Mouse (Mus musculus) kidney, embryonic 14.5 days (tissue): ENCODE results near the gene Lrrc45. TPM values are rescaled to one million over a fixed set of nuclear protein-coding genes. Genes with fewer than 3 reads are reported as not detected.
"Not testable (repeated sequence)": the region's sequence is repeated elsewhere in the genome, so short reads cannot be mapped to it uniquely, and the experiment has no call there.

Experiments used
- ATAC-seq: fragments of 200-750 bp; cut with Nextera tagmentation; 2 replicates; pipeline ENCODE4 v1.8.0; 2017; ENCODE audit warnings: moderate number of reproducible peaks, mild to moderate bottlenecking, moderate TSS enrichment, moderate library complexity; ENCODE audit not compliant: low FRiP score, low TSS enrichment
- H3K27ac ChIP-seq: fragments of 300-500 bp; sonication (generic); 2 replicates; pipeline ENCODE4 v1.5.1; 2014; ENCODE audit warnings: low read depth, mild to moderate bottlenecking, low read length, moderate library complexity, mixed read lengths
- H3K27me3 ChIP-seq: fragments of 300-500 bp; sonication (generic); 2 replicates; pipeline ENCODE4 v1.6.1; 2014; ENCODE audit warnings: mild to moderate bottlenecking, low read length; ENCODE audit not compliant: control insufficient read depth, insufficient read depth
- H3K36me3 ChIP-seq: fragments of 300-500 bp; sonication (generic); 2 replicates; pipeline ENCODE4 v1.6.1; 2014; ENCODE audit warnings: low read length, mixed read lengths; ENCODE audit not compliant: control insufficient read depth, insufficient read depth
- H3K4me1 ChIP-seq: fragments of 300-500 bp; sonication (generic); 2 replicates; pipeline ENCODE4 v1.6.1; 2014; ENCODE audit warnings: low read length, mixed read lengths; ENCODE audit not compliant: control insufficient read depth, insufficient read depth
- H3K4me2 ChIP-seq: fragments of 300-500 bp; sonication (generic); replicated peaks from 2 replicates; pipeline ENCODE4 v1.6.1; 2014; ENCODE audit warnings: low read depth, mild to moderate bottlenecking, low read length
- H3K4me3 ChIP-seq: fragments of 300-500 bp; sonication (generic); 2 replicates; pipeline ENCODE4 v1.5.1; 2014; ENCODE audit warnings: mild to moderate bottlenecking, low read length
- H3K9ac ChIP-seq: fragments of 300-500 bp; sonication (generic); 2 replicates; pipeline ENCODE4 v1.6.1; 2014; ENCODE audit warnings: low read depth, mild to moderate bottlenecking, low read length, moderate library complexity
- H3K9me3 ChIP-seq: fragments of 300-500 bp; sonication (generic); 2 replicates; pipeline ENCODE4 v1.6.1; 2016; ENCODE audit warnings: low read length; ENCODE audit not compliant: control insufficient read depth
- WGBS: fragments of 180-500 bp; shearing (Covaris S2); extraction: QIAGEN DNeasy Blood & Tissue Kit; methylation state at CpG from one replicate; pipeline ENCODE4 v1.1.7; 2014; 5-methylcytosine and 5-hydroxymethylcytosine counted together
- polyA plus RNA-seq: library from polyadenylated mRNA; unstranded; fragments of >200 nt; fragmentation: Nextera tagmentation; extraction: Ambion mirVana; gene quantifications from 2 replicates; pipeline ENCODE4 v1.2.1, GENCODE M21; 2014

Gene Lrrc45
- 41.9 and 43.1 TPM in 2 replicates for polyA plus RNA-seq

DNA sequence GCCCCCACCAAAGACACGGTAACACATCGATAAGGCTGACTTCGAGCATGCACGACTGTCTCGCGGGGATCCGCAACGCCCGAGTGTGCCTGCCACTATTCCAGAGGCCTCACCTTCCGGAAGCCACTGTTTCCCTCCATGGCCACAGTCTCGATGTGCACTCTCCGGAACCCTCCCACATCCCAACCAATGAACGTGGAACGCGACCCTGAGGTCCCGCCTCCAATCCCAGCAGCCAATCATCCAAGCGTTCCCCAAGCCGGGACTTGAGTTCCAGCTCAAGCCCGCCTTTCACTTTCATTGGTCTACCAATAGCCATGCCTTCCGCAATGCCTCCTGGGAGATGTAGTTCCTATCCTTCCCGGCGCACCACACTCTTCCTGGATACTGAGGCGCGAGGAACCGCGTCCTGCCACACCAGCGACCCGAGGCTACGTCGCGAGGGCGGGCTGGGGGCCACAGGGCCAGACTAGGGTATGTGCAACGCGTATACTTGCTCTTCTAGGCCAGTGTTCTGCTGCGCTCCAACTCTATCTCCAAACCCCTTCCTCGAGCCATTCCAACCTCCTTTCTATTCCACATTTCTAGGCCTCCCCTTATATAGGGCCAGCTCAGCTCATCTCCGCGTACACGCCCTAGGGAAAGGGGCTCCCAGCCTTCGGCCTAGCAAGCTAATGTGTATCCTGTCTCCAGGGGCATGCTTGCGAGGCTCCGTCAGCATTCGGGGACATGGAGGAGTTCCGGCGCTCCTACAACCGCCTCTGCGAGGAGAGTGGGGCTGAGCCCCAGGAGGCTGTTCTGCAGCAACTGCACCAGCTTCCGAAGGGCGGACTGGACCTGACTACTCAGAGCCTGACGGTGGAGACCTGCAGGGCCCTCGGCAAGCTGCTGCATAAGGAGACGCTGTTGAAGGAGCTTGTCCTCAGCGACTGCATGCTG lies at the start of gene Lrrc45, which contains the start of gene Cenpx:
Gene Lrrc45, plus strand, starts transcription at position 346 of the 939 bp plus-strand sequence.
Gene Cenpx, minus strand, starts transcription at position 159 of the 939 bp plus-strand sequence.
- H3K4me1 ChIP-seq: peaks cover 19% of the 10 kb centered on the region
- no peaks in the 10 kb centered on the region for H3K9me3 ChIP-seq
- H3K4me3 ChIP-seq: peak within 1 kb of the TSS; percentile 60
- peak; percentile 94 for ATAC-seq
- 3% methylated on average over 53 of the region's 53 CpGs for WGBS
- H3K27me3 ChIP-seq: no peaks in the 10 kb centered on the region
- peak within 1 kb of the TSS; percentile 76; the same call in 1 of the 2 replicates for H3K27ac ChIP-seq
- peaks cover 44% of the 10 kb centered on the region for H3K36me3 ChIP-seq
- peak within 1 kb of the TSS; percentile 76 for H3K9ac ChIP-seq
- H3K4me2 ChIP-seq: peak within 1 kb of the TSS; percentile 97

DNA sequence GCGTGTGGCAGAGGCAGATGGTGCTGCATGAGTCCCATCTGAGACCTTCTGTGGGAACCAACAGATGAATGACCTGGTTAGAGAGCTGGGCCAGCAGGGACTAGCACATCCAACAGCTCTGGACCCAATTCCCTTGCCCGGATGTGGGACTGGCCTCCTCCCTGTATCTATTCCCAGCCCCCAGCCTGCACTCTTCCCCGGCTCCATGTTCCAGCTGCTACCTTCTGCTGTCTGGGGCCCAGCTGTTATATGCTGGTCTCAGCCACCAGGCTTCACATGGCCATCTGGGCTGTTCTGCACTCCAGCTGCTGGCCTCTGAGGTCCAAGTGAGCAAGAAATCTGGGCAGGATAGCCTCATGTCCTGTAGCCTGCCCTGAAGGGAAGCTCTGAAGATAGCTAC lies 48.3 kb upstream of the Lrrc45 start:
- 83% methylated on average over 3 of the region's 3 CpGs for WGBS
- H3K4me2 ChIP-seq: no peak overlapping the region
- no peak overlapping the region for H3K9ac ChIP-seq
- no peaks in the 10 kb centered on the region for H3K9me3 ChIP-seq
- no peaks in the 10 kb centered on the region for H3K36me3 ChIP-seq
- H3K4me1 ChIP-seq: peaks cover 8% of the 10 kb centered on the region
- no peak for ATAC-seq
- peaks cover 42% of the 10 kb centered on the region for H3K27me3 ChIP-seq
- no peak overlapping the region for H3K27ac ChIP-seq
- H3K4me3 ChIP-seq: no peak overlapping the region

DNA sequence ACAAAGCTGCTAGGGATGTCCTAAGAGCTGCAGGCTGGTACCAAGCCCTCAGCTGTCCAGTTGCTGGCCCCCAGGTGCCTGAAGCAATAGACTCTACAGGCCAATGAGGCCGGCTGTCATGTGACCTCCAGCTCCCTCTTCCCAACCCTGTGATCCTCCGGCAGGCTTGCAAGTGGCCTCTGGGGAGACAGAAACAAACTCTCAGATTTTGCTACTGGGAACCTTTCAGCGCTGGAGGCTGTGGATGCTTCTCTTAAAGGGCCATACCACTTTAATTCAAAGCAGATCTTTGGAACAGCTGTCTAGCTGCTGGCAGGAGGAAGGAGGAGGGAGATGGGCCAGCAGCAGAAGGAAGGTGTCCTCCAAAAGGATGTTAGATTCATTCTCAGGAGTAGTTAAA lies 47.1 kb upstream of the Lrrc45 start:
- Histone ChIP-seq H3K9me3 (no peaks in the 10 kb centered on the region), H3K36me3 (no peaks in the 10 kb centered on the region), H3K4me1 (no peaks in the 10 kb centered on the region), H3K9ac (no peak overlapping the region), H3K27ac (no peak overlapping the region; the same call in 1 of the 2 replicates), H3K27me3 (peaks cover 30% of the 10 kb centered on the region), H3K4me3 (no peak overlapping the region), H3K4me2 (no peak overlapping the region)
- ATAC-seq: no peak
- 4% methylated on average over 3 of the region's 3 CpGs for WGBS

DNA sequence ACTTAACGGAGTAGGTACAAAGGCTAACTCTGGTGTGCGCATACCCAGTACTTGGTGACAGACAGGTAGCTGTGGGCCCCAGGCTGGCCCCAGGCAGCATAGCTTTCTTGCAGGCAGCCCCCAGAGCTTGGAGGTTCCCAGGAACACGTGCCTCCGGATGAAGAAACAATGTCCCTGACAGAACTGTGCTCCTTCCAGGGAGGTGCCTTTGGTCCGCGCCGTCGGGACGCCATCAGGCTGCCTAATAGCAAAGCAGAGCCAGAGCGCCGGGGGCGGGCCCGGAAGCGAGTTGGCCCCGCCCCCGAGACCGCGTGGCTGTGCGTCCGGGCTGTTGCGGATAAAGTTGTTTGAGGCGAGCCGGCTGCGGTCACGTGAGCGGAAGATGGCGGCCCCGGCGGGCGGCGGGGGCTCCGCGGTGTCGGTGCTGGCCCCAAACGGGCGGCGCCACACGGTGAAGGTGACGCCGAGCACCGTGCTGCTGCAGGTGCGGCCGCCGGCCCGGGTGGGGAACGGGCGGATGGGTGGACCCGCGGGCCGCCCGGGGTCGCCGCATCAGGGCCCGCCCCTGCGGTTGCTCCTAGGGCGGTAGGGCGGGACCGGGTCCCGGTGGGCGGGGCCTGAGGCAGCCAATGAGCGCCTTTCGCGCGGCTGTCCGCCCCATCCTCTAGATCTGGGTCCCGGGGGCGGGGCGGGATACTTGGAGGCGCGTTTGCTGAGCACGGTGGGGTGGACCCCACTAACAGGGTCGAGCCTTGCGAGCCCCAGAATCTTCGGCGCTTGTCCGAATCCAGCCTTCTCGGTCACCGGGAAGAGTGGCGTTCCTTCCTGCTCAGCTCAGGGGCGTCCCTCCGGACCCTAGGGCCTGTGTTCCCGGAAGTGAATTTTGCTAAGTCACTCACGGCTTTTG lies 40.8 kb upstream of the Lrrc45 start, which contains the start of gene Aspscr1:
Gene Aspscr1, plus strand, starts transcription at position 287 of the 907 bp plus-strand sequence.
- H3K4me2 ChIP-seq: peak within 1 kb of the TSS; percentile 60
- peaks cover 9% of the 10 kb centered on the region for H3K4me1 ChIP-seq
- peaks cover 10% of the 10 kb centered on the region; the same call in 1 of the 2 replicates for H3K36me3 ChIP-seq
- H3K27ac ChIP-seq: peak within 1 kb of the TSS; percentile 57
- no peaks in the 10 kb centered on the region for H3K27me3 ChIP-seq
- H3K9ac ChIP-seq: peak within 1 kb of the TSS; percentile 79
- peak within 1 kb of the TSS; percentile 67 for H3K4me3 ChIP-seq
- WGBS: under 1% methylated on average over 82 of the region's 83 CpGs
- no peaks in the 10 kb centered on the region for H3K9me3 ChIP-seq
- ATAC-seq: peak; percentile 96

DNA sequence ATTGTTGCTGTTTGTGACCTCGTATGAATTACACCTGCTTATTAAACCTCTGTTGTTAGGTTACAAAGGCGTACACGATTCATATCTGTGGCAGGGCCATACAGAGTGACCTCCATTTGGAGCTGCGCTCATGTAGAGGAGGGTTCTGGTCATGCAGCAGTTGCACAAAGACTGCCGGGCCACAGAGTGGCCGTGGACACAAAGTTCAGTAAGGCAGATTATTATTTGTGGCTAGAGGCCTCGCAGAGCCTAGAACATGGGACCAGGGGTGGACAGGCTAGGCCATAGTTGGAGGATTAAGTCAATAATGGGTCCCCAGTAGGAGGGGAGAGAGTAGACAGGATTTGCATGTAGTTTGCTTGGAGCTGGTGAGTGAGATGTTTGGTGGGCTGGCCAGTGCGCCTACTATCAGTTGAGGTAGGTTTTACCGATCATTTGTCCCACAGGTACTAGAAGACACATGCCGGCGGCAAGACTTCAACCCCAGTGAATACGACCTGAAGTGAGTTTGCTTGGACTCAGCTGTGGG lies 40.1 kb upstream of the Lrrc45 start:
- Histone ChIP-seq H3K27me3 (no peaks in the 10 kb centered on the region), H3K27ac (peak overlapping the region; percentile 57; the same call in 1 of the 2 replicates), H3K36me3 (peaks cover 17% of the 10 kb centered on the region), H3K9me3 (no peaks in the 10 kb centered on the region), H3K4me2 (peak overlapping the region; percentile 60), H3K4me3 (peak overlapping the region; percentile 67), H3K4me1 (peaks cover 9% of the 10 kb centered on the region), H3K9ac (peak overlapping the region; percentile 79)
- ATAC-seq: peak; percentile 8; the same call in 1 of the 2 replicates
- 40% methylated on average over 12 of the region's 12 CpGs for WGBS

DNA sequence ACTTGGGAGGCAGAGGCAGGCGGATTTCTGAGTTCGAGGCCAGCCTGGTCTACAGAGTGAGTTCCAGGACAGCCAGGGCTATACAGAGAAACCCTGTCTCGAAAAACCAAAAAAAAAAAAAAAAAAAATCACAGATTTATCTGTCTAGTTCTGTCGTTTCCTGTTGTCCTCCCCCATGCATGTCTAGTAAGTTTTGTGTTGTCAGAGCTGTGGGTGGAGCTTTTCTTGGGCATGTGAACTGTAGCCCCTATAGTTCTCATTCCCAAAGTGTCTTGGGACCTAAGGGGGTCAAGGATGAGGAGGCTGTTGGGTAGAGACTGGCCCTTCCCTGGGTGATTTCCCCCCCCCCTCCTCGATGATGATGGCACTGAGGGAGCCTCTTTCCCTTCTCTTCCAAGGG lies 37.9 kb upstream of the Lrrc45 start:
- not testable (repeated sequence) for ATAC-seq, H3K4me2 ChIP-seq, H3K4me3 ChIP-seq, H3K4me1 ChIP-seq, H3K9ac ChIP-seq, H3K27me3 ChIP-seq, H3K9me3 ChIP-seq, H3K27ac ChIP-seq
- WGBS: 67% methylated on average over 2 of the region's 5 CpGs
- peaks cover 34% of the 10 kb centered on the region for H3K36me3 ChIP-seq

DNA sequence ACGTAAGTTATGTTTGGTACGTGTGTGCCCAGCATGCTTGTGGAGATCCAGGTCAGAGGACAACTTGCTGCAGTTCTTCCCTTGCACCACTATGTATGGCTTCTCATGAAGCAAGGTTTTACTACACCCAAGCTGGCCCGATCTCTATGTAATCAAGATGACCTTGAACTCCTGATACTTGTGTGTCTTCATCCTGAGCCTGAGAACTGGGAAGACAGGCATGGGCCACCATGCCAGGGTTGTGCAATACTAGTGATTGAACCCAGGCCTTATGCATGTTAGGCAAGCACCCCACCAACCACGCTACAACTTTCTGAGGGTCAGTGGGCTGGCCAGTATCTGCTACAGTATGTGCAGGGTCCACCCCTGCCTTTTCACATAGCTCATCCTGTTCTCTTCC lies 36.8 kb upstream of the Lrrc45 start:
- Histone ChIP-seq H3K4me2 (no peak overlapping the region), H3K27me3 (no peaks in the 10 kb centered on the region), H3K4me3 (no peak overlapping the region), H3K4me1 (peaks cover 9% of the 10 kb centered on the region), H3K9ac (no peak overlapping the region), H3K27ac (no peak overlapping the region), H3K36me3 (peaks cover 41% of the 10 kb centered on the region), H3K9me3 (no peaks in the 10 kb centered on the region)
- 94% methylated on average over 4 of the region's 4 CpGs for WGBS
- no peak for ATAC-seq

DNA sequence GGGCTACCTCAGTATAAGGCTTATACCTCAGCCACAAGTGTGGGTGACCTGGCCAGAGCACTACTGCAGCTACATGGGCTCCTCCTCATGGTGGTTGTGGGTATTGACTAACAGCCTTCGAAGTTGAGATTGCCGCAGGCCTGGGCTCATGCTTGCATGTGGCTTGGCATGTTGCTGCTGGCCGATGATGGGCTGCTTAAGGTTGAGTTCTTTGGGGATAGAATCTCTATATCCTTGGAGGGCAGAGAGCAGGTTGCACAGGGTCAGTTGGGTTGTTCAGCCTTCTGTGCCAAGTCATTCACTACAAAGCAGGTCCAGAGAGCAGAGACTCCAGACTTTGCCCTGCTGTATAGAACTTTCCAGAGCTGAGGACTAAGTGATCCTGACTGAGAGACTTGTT lies 33.8 kb upstream of the Lrrc45 start:
- no peak for ATAC-seq
- H3K9me3 ChIP-seq: no peaks in the 10 kb centered on the region
- H3K4me1 ChIP-seq: no peaks in the 10 kb centered on the region
- WGBS: 83% methylated on average over 3 of the region's 3 CpGs
- H3K27ac ChIP-seq: no peak overlapping the region
- no peaks in the 10 kb centered on the region for H3K27me3 ChIP-seq
- no peak overlapping the region for H3K4me3 ChIP-seq
- H3K36me3 ChIP-seq: peaks cover 53% of the 10 kb centered on the region
- no peak overlapping the region for H3K4me2 ChIP-seq
- no peak overlapping the region for H3K9ac ChIP-seq
